Mouse (Mus musculus) E14TG2a.4 (cell line): ENCODE data around the gene Trmt44.
A peak's percentile ranks its signal among the peaks of the same experiment; 100 is the strongest.
"Not testable (repeated sequence)": the region's sequence is repeated elsewhere in the genome, so short reads cannot be mapped to it uniquely, and the experiment has no call there.

Experiments
- H3K27me3 ChIP-seq: 2 replicates; pipeline ENCODE4 v1.6.1; 2014; ENCODE audit warnings: low read length, control low read depth; ENCODE audit not compliant: insufficient read depth
- H3K36me3 ChIP-seq: 2 replicates; pipeline ENCODE4 v1.6.1; 2014; ENCODE audit warnings: low read length, control low read depth; ENCODE audit not compliant: insufficient read depth
- H3K4me1 ChIP-seq: replicated peaks from 2 replicates; pipeline ENCODE4 v1.6.1; 2014; ENCODE audit warnings: low read depth, low read length, control low read depth
- H3K4me3 ChIP-seq: replicated peaks from 2 replicates; pipeline ENCODE4 v1.5.1; 2014; ENCODE audit warnings: mild to moderate bottlenecking, low read length
- H3K9me3 ChIP-seq: 2 replicates; pipeline ENCODE4 v1.6.1; 2014; ENCODE audit warnings: low read length, control low read depth
- CTCF ChIP-seq: conservative IDR thresholded peaks from 2 replicates; pipeline ENCODE4 v1.5.1; 2014; ENCODE audit warnings: low read length
- NANOG ChIP-seq: IDR thresholded peaks from 2 replicates; pipeline ENCODE4 v1.6.1; 2014; ENCODE audit warnings: borderline replicate concordance, low read length, mixed read lengths
- POU5F1 ChIP-seq: IDR thresholded peaks from 2 replicates; pipeline ENCODE4 v1.6.1; 2014; ENCODE audit warnings: low read length, borderline replicate concordance

Trmt44 gene

DNA sequence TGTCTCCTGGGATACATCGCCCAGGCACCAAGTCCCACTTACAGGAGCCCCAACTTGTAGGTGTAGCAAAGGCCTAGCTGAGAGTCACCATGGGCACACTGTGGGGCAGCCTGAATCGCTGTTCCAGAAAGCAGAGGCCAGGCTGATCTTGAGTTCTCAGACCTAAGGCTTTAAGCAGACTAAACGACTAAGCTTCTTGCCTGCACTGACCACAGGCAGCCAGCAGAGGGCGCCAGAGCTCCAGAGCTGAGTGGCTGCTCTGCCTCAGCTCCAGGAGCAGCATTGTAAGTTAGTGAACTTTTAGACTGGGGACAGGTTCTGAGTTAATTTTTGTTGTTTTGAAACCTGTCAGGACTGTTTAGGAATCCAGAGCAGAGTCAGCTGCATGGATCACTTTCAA, 20.8 kb upstream of the Trmt44 start:
- Histone ChIP-seq H3K4me1 (peaks cover 11% of the 10 kb centered on the region), H3K9me3 (peaks cover 4% of the 10 kb centered on the region), H3K36me3 (peaks cover 12% of the 10 kb centered on the region), H3K4me3 (no peak overlapping the region), H3K27me3 (no peaks in the 10 kb centered on the region)
- peak; percentile 97 for TF ChIP-seq CTCF
- TF ChIP-seq POU5F1: no peak
- TF ChIP-seq NANOG: no peak

DNA sequence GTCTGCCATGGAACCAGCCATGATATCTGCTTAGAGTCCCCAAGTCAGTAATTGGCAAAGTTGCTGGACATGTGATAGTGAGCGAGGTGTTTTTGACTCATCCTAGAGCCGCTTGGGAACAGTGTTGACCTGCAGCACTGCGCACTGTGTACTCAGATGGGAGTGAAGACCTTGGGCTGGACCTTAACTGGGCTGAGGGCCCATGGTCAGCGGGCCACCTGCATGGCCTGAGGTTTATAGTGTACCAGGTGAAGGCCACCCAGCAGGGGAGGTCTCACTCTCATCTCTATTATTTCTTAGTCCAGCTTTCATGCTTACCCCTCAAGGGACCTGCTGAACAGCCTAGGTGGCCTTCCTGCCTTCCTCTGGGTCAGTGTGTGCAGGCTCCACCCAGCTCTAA, 19.9 kb upstream of the Trmt44 start:
- no peak for TF ChIP-seq NANOG
- no peak for TF ChIP-seq POU5F1
- no peak for TF ChIP-seq CTCF
- no peak overlapping the region for H3K4me3 ChIP-seq
- H3K27me3 ChIP-seq: no peaks in the 10 kb centered on the region
- peaks cover 14% of the 10 kb centered on the region for H3K36me3 ChIP-seq
- H3K4me1 ChIP-seq: peaks cover 11% of the 10 kb centered on the region
- H3K9me3 ChIP-seq: peaks cover 9% of the 10 kb centered on the region

DNA sequence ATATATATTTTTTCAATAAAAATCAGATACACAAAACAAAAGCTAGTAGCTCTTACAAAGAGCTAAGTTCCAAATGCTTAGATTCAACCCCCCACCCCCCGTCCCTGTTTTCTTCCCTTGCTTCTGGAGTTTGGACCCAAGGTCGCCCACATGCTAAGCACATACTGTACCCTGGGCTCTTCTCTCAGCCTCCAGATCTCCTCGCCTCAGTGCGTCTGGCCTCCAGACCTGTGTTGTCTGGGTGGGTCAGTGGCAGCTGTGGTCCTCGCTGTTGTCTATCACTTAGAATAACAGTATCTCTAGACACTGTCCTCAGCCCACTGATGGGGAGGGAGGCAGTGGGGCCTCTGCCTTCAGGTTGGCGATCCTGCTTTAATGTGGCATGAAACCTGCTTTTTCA, 18.4 kb upstream of the Trmt44 start:
- Histone ChIP-seq H3K4me3 (no peak overlapping the region), H3K36me3 (peaks cover 23% of the 10 kb centered on the region), H3K27me3 (no peaks in the 10 kb centered on the region), H3K9me3 (peaks cover 9% of the 10 kb centered on the region), H3K4me1 (peaks cover 11% of the 10 kb centered on the region)
- no peak for TF ChIP-seq POU5F1
- no peak for TF ChIP-seq CTCF
- no peak for TF ChIP-seq NANOG

DNA sequence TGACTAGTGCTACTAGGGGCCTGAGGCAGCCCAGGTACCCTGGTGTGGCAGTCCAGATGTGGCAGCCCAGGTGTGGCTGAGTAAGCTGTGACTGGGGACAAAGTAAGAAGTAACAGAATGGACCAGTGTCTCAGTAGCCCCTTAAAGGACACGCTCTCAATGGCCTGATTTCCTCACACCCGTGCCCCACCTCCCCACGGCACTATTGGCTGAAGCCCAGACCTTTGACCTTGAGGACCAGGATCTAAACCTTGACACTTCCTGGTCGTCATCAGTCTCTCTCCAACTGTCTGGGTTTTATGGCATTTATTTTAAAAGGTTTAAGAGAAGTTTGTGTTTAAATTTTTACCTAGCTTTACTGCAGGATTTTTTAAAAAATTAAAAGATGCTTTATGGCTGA, 18.0 kb upstream of the Trmt44 start:
- TF ChIP-seq NANOG: no peak
- no peak for TF ChIP-seq CTCF
- no peak for TF ChIP-seq POU5F1
- H3K9me3 ChIP-seq: peaks cover 9% of the 10 kb centered on the region
- no peak overlapping the region for H3K4me3 ChIP-seq
- no peaks in the 10 kb centered on the region for H3K27me3 ChIP-seq
- peaks cover 11% of the 10 kb centered on the region for H3K4me1 ChIP-seq
- H3K36me3 ChIP-seq: peaks cover 26% of the 10 kb centered on the region

DNA sequence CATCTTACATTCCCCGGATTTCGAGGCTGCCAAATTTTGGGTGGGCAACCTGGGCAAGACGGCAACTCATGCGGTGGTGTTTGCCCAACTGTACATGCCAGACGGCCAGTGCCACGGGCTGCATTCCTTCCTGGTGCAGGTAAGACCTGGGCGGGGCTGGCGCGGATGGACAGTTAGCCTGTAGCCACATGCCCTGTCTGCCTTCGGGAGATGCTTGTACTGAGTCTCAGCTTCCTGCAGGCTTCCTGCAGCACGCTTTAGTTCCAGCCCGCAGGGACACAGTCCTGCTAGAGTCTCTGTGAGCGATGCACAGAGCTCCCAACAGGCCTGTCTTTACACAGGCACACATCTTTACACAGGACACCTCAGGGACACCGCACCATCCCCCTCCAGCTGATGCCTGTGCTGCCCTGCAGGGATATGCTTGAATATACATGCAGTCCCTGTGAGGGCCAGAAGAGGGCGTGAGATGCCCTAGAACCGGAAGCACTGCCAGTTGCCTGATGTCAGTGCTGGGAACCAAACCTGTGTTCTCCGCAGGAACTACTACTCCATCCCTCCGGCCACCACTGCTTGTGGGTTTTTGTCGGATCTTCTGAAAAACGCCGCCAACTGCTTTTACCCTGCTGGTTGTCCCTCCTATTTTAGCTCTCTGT, 17.3 kb upstream of the Trmt44 start:
- peaks cover 11% of the 10 kb centered on the region for H3K4me1 ChIP-seq
- H3K9me3 ChIP-seq: peaks cover 9% of the 10 kb centered on the region
- TF ChIP-seq POU5F1 (no peak), CTCF (peak; percentile 53)
- no peaks in the 10 kb centered on the region for H3K27me3 ChIP-seq
- H3K4me3 ChIP-seq: no peak overlapping the region
- H3K36me3 ChIP-seq: peaks cover 26% of the 10 kb centered on the region

DNA sequence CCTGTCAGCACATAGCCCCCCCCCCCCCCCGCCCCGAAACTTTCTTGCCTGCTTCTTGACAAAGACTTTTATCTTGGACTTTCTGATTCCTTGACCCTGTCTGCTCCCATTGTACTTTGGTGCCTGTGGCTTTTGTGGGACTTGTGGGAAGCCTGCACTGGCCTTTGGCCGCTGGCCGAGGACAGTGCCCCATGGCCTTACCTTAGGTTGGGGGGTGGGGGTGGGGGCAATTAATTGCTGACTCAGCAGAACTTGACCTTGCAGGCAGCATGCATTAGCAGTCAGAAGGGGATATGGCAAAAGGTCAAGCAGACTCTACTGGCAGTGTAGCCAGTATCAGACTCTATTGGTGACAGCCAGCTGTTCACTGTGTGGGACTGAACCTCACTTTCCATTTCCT, 16.6 kb upstream of the Trmt44 start:
- H3K9me3 ChIP-seq: peaks cover 9% of the 10 kb centered on the region
- no peak overlapping the region for H3K4me3 ChIP-seq
- H3K27me3 ChIP-seq: no peaks in the 10 kb centered on the region
- peaks cover 26% of the 10 kb centered on the region for H3K36me3 ChIP-seq
- peaks cover 11% of the 10 kb centered on the region for H3K4me1 ChIP-seq
- no peak for TF ChIP-seq POU5F1
- no peak for TF ChIP-seq CTCF
- TF ChIP-seq NANOG: no peak

DNA sequence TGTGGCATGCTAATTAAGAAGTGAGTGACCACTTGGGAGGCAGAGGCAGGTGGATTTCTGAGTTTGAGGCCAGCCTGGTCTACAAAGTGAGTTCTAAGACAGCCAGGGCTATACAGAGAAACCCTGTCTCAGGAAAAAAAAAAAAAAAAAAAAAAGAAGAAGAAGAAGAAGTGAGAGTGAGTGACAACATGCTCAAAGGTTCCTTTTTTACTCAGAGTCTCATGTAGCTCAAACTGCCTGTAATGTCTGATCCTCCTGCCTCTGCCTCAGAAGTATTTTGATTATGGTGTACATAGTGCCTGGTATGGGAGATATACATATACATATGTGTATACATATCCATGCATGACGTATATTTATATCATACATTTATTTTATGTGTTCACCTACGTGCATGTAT, 9.4 kb upstream of the Trmt44 start:
- H3K9me3 ChIP-seq, H3K27me3 ChIP-seq, H3K4me3 ChIP-seq: not testable (repeated sequence)
- peaks cover 15% of the 10 kb centered on the region for H3K4me1 ChIP-seq
- H3K36me3 ChIP-seq: peaks cover 10% of the 10 kb centered on the region

DNA sequence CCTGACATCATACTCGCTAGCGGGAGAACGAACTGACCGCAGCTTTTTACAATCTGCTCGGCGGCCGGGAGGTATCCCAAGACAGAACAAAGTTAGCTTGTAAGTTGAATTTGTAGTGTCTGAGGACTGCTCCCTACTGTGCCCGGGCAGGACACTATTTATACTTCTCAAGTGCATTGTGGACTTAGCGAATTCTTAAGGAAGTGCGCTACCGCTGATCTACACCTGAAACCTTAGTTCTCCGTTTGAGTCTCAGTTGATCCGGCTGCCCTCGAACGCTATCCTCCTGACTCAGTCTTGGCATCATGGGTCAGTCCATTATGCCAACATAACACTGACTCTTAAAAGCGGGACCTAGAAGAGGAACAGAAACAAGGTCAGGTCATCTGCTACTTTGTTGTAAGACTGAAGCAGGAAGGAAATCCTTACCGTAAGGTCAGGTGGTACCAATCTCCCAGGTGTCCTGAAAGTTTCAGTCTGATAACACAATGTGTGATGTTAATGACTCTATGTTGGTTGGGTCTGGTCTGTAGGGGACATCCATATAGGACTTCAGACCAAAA, 8.4 kb upstream of the Trmt44 start:
- no peak for TF ChIP-seq NANOG
- TF ChIP-seq POU5F1: no peak
- no peak for TF ChIP-seq CTCF
- peaks cover 15% of the 10 kb centered on the region for H3K4me1 ChIP-seq
- H3K27me3 ChIP-seq: peaks cover 11% of the 10 kb centered on the region; the same call in 1 of the 2 replicates
- H3K36me3 ChIP-seq: 0 out of 2 replicates have a peak, but pooled peaks cover 3% of the 10 kb centered on the region
- H3K4me3 ChIP-seq: peak overlapping the region; percentile 83
- no peaks in the 10 kb centered on the region for H3K9me3 ChIP-seq
